Mouse (Mus musculus): ENCODE data around the gene Capn2.
A peak's percentile ranks its signal among the peaks of the same experiment; 100 is the strongest.

Gene Capn2

DNA sequence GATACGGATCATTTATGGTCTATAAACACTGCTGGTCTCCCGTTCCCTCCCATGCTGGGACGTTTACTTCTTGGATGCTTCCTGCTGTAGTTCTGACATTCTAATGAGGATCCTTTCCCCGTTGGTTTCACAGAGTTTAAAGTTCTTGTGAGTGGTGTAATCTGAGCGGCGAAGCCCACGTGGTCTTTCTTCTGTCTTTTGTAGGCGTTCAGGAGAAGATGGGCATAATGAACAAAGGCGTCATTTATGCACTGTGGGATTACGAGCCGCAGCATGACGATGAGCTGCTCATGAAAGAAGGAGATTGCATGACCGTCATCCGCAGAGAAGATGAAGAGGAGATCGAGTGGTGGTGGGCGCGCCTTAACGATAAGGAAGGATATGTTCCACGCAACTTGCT, 58.9 kb downstream of the Capn2 start:
- DNase-seq: no peak

DNA sequence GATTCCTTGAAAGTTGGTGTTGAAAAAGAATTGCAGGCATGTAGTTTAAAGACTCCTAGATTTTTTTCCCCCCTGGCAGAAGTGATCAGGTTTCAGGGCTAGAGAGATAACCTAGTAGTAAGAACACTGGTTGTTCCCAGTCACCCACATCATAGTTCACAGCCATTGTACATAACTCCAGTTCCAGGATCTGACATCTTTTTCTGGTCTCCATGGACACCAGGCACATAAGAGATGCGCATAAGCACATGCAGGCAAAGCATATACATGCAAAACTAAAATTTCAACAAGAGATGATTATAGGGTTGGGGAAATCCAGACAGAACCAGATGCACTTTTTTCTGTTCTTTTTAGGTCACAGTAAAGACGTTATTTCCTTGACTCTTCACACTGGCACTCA, 62.3 kb downstream of the Capn2 start:
- DNase-seq: no peak

DNA sequence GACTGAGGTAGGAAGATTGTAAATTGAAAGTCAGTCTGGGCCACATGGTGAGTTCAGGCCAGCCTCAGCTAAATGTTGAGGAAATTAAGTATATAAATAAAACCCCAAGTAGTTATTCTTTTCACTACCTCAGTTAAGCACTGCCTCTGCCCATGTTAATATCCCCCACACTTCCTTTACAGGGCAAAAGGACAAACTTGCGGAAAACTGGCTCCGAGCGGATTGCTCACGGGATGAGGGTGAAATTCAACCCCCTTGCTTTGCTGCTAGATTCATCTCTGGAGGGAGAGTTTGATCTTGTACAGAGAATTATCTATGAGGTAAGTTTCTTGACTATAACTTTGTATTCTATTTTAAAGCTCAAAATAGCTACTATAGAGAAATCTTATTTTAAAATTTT, 64.9 kb downstream of the Capn2 start:
- no peak for DNase-seq

- no peak for DNase-seq
These were observed 69.0 kb downstream of the Capn2 start for GRCm38 (mm10) chr1:182448276-182449035.

GRCm38 (mm10) chr1:182444116-182444515, 73.3 kb downstream of the Capn2 start:
- DNase-seq: peak; percentile 54

- DNase-seq: no peak
These were observed 75.5 kb downstream of the Capn2 start for GRCm38 (mm10) chr1:182441791-182442473.

DNA sequence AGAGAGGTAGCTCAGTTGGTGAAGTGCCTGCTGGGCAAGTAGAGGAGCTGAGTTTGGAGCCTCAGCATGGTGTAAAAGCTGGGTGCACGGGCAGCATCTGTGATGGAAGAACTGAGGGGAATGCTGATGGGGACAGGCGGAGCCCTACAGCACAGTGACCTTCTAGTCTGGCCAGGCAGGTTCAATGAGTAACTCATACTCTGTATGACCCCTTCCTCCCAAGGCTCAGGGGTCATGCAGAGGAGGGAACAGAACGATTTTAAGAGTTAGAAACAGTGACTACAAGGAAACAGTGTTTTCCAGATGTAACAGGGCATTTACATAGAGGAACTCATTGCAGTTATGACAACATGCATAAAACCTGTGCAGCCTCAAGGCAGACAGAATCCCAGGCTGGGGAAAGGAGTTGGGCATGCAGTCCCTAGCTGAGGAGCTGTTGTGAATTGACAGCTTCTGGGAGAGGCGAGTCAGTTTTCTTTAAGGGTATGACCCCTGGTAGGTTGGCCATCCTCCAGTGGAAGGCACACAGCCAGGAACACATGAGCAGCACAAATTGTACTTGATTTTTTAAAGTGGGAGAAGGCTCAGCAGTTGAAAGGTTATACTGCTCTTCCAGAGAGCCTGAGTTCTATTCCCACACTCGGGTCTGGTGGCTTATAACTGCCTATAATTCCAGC, 77.7 kb downstream of the Capn2 start:
- DNase-seq: peak; percentile 87

DNA sequence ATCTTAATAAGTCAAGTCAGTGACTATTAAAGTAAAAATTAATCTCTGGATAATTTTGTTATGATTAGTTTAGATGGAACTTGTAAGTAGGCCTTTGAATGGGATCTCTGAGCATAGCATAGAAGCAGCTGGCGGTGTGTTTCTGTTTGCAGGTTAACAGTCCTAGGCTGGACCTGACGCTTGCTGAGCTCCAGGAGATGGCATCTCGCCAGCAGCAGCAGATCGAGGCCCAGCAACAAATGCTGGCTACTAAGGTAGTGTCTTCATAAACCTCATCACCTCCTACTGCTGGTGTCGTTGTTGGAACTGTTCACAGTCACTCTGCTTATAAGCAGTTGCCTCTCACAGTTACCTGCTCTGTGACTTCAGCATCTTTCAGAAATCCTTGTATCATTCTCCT, 80.7 kb downstream of the Capn2 start:
- no peak for DNase-seq

DNA sequence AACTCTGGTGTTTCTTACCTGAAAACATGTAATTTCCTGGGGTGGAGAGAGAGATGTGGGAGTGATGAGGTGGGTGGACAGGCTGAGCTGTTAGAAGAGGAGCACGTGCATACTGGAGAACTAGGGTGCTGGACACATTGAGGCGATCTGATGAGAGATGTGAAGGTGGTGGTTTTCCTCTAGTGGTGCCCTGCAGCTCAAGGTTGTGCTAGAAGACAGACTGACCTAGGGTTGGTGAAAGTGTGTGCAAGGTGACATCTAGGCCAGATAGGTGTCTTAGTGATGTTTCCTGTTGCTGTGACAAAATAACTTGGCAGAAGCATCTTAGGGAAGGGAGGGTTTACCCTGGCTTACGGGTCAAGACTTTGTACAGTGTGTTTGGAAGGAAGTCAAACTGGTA, 85.3 kb downstream of the Capn2 start:
- DNase-seq: no peak

DNA sequence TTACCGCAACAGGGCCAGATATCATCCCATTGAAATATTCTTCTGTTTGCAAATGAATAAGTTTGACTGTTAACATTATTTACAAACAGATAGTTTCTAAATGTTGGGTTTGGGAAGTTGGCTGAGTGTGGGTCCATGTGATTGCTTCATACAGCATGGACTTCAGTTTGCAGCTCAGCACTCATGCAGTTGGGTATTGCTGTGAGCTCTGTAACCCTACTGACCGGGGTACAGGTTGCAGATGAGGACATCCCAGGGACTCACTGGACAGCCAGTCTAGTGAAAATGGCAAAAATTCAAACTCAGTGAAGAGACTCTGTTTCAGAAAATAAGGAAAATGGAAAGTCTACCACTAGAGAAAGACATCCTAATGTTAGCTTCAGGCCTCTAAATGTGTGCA, 86.7 kb downstream of the Capn2 start:
- DNase-seq: no peak

DNA sequence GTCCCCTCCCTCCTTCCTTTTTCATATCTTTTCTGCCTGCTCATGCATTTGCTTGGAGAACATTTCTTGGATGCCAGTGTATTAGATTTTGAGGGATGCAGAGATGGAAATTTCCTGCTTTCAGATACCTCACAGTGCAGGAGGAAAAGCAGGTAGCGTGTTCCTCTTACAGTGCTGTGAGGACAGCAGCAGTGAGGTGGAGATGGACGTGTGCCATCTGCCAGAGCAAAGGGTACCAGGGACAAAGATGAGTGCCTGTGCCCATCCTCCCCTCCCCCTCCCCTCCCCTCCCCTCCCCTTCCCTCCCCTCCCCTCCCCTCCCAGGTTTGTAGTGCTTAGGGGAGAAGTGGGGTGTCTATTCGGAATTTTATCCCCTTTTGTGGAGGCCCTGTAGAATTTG, 87.6 kb downstream of the Capn2 start:
- DNase-seq: no peak

GRCm38 (mm10) chr1:182427426-182427825, 90.0 kb downstream of the Capn2 start:
- DNase-seq: peak; percentile 57

GRCm38 (mm10) chr1:182426444-182426843, 91.0 kb downstream of the Capn2 start:
- DNase-seq: no peak

GRCm38 (mm10) chr1:182425176-182425575, 92.2 kb downstream of the Capn2 start:
- no peak for DNase-seq

DNA sequence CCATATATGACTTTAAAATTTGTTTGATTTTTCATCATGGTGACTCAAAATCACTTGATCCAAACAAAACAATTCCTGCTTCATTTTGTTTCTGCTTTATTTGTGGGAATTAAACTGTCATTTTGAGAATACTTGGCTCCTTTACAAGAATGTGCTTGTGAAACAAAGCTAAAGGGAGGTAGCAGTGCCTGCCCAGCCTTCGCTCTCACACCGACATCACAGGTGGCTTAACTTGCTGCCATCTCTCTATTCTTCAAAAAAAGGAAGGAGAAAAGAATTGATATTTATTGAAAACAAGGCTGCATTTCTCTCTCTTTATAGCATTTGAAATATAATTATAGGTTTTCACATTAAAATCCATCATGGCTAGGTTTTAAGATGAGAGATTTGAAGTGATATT, 93.1 kb downstream of the Capn2 start:
- DNase-seq: no peak

- no peak for DNase-seq
These were observed 97.9 kb downstream of the Capn2 start for GRCm38 (mm10) chr1:182419481-182419880.

Measured in lung, postnatal 14 days (tissue).